Mouse (Mus musculus) A20 (cell line): ENCODE measurements around the gene Dpm3.
A peak's percentile ranks its signal among the peaks of the same experiment; 100 is the strongest.
"Not testable (repeated sequence)": the region's sequence is repeated elsewhere in the genome, so short reads cannot be mapped to it uniquely, and the experiment has no call there.

Experiments used
- DNase-seq: peaks from one replicate; pipeline ENCODE4 v3.0.0-alpha.2; 2011; ENCODE audit warnings: low read depth, low spot score

The Dpm3 gene

DNA sequence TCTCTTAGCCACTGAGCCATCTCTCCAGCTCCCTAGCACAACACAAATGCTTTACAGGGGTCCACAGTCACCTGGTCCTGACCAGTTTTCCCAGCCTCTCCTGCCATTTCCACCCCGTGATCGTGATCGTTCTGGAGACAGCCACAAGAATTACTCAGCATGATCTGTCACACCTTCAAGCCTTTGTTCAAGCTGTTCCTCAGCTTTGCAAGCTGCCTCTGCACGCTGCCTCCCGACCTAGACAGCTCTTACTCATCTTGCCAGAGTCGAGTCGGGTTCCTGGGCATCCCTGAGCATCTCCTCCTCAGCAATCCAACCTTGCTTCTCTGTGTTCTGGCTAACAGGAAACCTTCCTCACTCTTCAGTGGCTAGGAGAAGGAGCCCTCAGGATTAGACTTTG lies at the start of gene Dpm3:
Dpm3 (plus strand) TSS at position 283 of the 400 bp plus-strand sequence.
- no peak for DNase-seq

DNA sequence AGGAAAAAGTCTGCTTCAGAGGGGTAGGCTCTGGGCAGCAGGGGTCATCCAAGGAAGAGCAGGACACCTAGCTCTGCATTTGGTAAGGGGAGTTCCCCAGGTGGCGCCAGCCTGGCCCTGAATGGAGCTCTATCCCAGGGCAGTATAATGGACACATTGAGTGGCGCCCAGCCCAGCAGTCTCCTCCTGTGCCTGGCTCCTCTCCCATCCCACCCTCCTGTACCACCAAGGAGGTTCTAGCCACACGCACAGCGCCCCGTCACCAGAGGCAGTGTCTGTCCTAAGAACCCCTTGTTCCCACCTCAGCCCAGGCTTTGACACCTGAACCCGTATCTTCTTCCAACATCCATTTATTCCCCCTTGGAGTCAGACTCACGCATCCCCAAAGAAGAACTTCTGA lies 49.4 kb upstream of the Dpm3 start:
- DNase-seq = no peak

DNA sequence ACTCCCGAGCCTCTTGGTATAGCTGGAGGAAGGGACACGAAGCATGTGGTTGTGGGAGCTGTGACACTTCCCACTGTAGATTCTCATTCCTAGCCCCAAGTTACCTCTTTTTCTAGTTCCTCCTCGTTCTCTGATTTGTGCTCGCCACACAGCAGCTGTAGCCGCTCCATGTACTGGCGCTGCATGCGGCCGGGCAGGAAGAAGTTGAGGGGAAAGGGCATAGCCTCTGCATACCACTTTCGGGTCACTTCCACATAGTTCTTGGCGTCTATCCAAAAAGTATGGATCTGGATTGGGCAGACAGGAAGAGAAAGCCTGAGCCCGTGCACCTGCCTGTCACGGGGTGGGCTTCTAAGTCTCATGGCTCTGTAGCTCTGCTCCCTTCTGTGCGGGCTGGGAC lies 49.0 kb upstream of the Dpm3 start:
- DNase-seq = no peak

DNA sequence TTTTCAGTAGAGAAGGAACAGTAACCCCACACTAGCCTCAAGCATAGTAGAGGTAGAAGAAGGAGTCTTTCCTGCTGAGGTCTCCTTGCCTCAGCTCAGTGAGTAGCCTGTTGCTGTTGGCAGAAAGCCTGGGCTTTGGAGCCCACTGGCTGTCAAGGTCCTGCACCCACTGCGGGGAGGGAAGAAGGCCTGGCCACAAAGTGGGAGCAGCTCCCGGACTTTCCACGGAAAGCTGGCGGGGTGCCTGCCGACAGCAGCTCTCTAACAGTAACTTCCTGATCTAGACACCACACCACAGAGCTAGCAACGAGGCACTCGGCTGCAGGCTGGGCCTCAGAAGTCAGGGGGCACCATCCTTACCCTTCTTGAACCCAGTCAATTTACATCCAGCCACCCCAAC lies 48.4 kb upstream of the Dpm3 start:
- no peak for DNase-seq

DNA sequence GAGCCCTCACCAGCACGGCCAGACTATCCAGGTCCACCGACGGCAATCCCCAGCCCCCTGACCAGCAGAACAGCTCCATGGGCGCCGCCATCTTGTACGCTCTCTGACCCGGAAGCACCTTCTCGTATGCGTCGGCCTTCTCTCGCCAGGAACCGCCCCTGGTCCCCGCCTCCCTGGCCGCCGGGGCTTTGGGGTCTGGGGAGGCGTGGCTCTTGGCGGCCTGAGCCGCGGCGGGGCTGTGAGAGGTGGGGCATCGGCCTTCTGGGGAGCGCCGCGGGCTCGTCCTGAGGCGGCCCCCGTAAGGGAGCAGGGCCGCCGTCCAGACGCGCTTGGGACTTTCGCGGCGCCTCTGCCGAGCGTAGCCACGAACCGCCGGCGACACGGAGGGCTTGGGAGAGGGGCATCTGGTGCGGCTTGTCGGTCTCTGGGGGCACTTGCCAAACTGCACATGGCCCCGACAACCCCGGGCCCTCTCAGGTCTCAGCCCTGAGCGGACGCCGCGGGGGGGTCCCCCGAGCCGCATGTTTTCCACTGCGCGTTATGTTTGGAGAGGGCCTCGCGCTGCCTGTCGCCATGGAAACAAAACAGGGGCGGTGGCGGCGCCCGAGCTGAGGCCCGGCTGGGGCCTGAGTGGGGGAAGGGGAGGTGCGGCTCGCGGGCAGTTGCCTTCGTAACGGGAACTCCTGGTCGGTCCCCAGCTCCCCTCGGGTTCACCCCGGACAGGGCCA lies 45.2 kb upstream of the Dpm3 start:
- peak; percentile 95 for DNase-seq

DNA sequence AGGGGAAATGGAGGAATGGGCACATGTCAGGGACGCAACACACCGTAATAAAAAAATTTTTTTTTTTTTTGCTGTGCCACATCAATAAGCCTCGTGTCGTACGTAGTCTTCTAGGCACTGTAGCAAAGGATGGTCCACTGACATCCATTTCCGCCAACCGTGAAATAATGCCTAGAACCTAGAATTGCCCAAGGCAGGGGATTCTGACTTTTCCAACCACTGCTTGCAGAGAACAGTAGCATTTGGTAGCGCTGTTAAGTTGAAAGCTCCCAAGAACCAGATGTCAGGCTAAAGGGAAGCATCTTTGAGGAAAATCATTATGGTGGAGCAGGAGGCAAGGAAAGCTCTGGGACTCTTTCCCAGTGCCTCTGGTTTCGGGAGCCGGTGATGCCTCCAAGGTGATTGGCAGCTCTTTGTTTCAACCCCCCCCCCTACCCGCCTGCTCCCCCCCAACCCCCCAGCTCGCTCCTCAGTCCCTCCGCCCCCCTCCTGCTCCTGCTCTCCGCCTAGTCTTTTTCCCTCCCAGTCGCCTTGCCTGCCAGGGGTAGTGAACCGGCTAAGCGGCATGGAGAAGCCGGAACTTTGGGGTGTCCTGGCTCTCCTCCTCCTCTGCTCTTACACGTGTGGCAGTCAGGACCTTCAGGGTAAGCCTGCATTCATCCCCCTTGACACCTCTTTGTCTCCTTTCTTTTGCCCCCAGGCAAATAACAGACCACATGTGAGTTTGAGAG lies 44.3 kb upstream of the Dpm3 start, which contains the start of gene Thbs3:
Thbs3 (plus strand) TSS at position 500 of the 731 bp plus-strand sequence.
- no peak for DNase-seq

DNA sequence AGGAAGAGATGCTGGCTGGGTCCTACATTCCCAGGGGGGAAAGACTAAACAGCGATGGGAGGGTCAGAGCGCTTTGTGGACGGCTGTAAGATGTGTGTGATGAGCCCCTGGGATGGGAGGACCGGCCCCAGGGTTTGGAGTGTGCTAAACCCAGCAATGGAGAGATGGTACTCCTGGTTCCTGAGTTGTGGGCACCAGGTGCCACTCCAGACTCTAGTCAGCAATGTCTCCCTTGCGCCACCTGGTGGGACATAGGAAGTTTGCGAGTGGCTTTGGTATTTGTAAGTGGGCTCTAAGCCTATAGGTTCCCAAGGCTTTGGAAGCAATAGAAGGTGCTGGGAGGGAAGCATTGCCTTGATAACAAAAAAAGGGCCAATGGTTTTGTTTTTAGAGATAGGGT lies 43.3 kb upstream of the Dpm3 start:
- peak; percentile 84 for DNase-seq

DNA sequence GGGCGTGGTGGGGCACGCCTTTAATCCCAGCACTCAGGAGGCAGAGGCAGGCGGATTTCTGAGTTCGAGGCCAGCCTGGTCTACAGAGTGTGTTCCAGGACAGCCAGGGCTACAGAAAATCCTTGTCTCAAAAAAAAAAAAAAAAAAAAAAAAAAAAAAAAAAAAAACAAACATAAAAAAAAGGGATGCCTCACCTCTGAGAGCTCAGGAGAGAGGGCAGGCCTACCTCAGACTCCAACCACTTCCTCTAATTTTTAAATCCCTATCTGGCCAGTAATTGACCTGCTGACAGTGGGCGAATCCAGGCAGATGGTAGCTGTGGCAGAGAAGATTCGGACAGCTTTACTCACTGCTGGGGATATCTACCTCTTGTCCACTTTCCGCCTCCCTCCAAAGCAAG lies 42.8 kb upstream of the Dpm3 start:
- not testable (repeated sequence) for DNase-seq

DNA sequence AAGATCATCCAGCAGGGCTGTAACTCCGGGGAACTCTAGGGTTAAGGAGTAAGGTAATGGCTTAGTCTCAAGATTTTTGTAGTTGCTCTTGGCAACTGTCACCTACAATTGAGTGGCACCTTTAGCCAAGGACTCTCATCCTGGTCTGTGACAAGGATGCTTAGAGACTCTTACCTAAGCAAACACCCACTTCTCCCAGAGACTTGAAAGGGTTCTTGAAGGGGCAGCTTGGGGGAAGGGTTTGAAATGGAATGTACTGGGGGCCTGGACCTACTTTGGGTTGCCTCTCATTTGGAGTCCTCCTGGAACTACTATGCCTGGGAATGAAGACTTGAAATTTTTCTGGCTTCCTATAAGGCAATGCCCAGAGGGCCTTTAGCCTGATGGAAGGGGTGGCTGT lies 40.9 kb upstream of the Dpm3 start:
- no peak for DNase-seq

DNA sequence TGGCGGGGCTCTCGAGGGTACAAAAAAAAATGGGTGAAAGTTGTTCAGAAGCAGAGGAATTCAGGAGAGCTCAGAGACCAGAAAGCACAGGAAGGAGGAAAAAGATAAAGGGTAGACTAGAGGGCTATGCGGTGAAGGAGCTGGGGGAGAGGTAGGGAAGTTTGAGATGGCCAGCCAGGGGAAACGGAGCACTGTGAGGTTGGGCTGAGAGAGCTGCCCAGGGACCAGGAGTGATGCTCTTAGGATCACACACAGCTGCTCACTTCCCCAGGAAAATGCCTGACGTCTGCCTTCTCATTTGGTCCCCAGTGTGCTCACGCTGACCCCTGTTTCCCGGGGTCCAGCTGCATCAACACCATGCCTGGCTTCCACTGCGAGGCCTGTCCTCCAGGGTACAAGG lies 39.6 kb upstream of the Dpm3 start:
- no peak for DNase-seq

DNA sequence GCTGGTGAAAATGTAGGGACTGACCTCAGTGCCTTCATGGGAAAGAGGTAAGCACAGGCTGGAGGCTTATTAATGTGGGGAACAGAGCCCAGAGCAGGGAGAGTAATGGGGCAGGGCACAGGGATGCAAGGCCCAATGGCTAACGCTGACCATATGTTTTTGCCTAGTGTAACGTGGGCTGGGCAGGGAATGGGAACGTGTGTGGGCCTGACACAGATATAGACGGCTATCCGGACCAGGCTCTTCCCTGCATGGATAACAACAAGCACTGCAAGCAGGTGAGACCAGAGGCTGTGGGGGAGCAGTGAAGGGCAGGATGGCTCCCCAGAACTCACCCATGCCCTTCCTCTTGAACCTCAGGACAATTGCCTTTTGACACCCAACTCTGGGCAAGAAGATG lies 38.0 kb upstream of the Dpm3 start:
- DNase-seq = no peak

DNA sequence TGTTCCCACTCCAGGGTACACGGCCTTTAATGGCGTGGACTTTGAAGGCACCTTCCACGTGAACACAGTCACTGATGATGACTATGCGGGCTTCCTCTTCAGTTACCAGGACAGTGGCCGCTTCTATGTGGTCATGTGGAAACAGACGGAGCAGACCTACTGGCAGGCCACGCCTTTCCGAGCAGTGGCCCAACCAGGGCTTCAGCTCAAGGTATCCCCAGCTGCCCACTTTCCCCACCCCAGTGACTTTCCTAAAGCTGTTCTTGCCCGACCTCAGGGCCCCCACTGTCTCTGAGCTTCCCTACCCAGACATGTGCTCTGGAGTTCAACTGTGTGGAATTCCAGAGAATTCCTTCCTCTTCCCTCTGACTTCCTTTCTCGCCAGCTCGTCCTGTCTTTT lies 34.4 kb upstream of the Dpm3 start:
- DNase-seq = no peak

DNA sequence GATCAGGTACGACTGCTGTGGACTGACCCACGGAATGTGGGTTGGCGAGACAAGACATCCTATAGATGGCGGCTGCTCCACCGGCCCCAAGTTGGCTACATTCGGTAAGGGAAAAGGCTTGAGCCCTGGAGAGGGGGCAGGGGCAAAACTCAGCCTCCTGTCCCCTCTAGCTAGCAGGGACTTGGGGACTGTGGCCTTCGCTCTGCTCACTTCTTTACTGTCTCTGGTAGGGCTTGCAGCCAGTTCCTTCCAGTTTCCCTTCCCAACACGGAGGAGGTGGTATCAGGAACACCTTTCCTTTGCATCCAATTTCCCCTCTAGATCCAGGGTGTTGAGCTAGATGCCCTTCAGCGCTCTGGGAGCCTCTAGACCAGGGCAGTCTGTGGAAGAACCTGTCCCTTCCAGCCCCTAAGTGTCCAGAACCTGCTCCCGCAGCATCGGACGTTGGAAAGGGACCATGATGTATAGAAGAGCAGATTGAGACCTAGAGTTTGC lies 33.8 kb upstream of the Dpm3 start:
- no peak for DNase-seq

DNA sequence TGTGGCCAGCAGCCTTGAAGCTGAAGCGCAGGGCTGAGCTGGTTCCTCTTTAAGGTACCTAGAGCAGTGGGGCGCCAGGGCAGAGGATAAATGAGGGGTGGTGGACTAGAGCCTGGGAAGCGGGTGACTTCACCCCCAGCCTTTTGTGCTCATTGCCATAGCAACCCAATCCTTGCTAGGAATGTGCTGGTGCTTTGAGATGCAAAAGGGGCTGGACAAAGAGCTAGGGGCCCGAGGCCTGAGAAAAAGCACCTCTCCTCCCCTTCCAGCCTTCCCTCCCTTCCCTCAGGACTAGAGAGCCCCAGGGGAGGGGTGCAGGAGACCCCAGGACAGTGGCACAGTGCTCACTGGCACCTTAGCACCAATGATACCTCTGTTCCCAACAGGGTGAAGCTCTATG lies 33.2 kb upstream of the Dpm3 start:
- DNase-seq = no peak

DNA sequence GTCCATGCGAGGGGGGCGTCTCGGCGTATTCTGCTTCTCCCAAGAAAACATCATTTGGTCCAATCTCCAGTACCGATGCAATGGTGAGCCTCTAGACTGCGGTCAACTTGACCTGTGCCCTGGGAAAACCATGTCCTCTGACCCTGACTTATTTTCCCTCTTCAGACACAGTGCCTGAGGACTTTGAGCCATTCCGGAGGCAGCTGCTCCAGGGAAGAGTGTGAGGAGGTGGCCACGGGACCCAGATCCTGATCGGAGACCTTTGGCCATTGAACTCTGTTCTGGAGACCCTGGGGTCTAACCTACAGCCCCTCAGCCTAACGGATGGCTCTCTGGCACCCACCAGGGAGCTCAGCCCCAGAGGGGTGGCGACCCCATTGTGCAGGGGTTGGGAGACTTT lies 32.8 kb upstream of the Dpm3 start:
- DNase-seq = no peak

DNA sequence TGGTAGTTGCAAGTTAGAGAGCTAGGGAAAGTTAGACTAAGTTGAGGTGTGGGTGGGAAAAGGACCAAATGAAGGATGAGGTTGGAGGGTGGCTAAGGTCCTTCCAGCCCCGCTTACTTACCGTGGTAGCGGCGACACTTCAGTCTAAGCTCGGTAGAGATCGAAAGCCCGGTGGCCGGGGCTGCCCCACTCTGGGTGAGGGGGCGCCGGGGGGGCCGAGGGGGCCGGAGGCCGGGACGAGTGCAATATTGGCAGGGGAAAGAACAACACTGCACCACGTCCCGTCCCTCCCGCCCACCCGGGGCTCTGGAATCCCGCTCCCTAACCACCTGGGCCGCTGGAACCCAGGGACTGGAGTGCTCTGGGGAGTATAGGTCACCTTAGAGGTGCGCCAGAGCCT lies 32.3 kb upstream of the Dpm3 start, which contains the start of gene Mtx1:
Mtx1 (minus strand) TSS at position 189 of the 400 bp plus-strand sequence.
- no peak for DNase-seq

DNA sequence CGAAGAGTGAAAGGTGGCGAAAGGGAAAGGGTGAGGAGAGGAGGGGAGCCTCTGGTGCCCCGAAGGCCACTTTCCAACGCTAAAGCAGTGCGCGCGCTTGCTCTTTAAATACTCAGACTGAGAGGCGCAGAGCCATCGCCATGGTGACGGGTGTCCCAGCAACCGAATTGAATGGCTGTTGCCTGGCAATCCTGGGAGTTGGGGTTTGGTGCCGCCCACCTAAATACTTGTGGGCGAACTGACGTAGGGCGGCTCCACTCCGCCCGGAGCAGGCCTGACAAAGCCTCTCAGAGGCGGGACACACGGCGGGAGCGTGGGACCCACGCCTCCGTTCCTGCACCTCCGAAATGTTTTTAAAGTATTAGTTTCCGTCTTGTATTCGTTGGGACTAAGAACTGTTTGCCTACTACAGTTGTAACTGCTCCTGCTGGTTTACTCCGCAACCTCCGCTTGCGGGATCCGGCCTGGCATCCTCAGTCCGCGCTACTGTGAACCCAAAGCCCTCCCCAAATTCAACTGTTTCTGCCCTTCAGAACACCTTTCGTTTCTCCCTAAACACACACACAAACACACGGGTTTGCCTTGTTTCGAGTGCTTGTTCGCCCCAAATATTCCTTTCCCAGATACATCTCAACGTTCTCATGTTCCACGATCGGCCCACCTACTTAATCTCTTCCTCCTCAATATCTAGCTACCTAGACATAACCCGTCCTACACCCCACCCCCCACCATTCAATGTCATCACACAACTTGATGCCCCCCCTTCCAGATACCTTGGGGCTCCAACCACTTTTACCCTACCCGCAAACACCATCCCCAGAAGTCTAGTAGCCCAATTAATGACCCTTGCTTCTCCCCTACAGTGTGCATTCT lies 31.6 kb upstream of the Dpm3 start:
- no peak for DNase-seq

DNA sequence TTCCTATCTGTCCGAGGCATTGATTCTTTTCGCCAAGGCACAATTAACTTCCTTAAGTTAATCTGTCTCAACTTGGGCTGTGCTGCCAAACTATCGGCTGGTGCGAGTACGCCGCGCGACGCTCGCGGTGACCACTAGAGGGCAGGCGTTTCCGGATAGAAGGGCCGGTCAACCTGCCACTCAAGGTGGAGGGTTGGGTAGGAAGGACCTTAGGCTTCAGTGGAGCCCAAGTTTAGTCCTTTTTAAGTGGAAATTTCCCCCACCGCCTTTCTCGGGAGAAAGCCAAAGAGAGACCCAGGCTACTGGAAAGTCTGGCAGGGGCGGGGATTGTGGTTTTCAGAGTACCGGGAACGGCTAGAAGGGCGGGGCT lies 31.0 kb upstream of the Dpm3 start:
- DNase-seq = peak; percentile 87

DNA sequence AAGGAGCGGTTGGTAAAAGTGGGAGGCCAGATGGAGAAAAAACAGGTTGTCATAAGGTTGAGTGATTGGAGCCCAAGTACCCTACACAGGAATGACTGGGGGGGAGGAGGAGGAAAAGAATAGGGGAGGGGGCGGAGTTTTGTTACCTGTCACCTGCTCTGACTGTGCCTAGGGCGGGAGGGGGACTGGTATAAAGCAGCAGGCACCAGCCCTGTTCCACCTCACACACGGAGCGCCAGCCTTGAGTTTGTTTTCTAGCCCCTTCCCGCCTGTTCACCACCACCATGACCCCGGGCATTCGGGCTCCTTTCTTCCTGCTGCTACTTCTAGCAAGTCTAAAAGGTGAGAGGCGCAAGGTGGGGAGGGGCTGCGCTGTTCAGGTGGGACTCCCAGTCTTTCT lies 30.3 kb upstream of the Dpm3 start, which contains the start of gene Muc1:
Muc1 (plus strand) TSS at position 222 of the 400 bp plus-strand sequence.
- no peak for DNase-seq

DNA sequence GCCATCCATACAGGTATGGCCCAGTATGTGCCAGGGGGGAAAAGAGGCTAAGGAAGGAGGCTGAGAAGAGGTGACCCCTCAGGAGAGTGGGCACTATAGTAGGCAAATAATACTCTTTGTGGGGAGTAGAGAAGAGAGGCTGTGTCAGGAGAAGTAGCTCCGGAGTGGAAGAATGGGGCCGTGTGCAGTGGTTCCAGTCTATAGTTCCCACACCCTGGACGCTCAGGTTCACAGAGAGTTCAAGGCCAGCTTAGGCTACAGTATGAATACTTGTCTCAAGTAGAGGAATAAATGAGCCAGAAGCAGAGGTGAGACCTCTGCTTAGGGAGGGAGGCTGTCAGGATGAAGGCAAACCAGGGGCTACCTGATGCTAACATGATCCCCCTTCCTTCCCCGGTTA lies 29.9 kb upstream of the Dpm3 start:
- DNase-seq = no peak

DNA sequence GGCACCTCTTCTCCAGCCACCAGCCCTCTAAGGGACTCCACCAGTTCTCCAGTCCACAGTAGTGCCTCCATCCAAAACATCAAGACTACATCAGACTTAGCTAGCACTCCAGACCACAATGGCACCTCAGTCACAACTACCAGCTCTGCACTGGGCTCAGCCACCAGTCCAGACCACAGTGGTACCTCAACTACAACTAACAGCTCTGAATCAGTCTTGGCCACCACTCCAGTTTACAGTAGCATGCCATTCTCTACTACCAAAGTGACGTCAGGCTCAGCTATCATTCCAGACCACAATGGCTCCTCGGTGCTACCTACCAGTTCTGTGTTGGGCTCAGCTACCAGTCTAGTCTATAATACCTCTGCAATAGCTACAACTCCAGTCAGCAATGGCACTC lies 28.6 kb upstream of the Dpm3 start:
- no peak for DNase-seq

DNA sequence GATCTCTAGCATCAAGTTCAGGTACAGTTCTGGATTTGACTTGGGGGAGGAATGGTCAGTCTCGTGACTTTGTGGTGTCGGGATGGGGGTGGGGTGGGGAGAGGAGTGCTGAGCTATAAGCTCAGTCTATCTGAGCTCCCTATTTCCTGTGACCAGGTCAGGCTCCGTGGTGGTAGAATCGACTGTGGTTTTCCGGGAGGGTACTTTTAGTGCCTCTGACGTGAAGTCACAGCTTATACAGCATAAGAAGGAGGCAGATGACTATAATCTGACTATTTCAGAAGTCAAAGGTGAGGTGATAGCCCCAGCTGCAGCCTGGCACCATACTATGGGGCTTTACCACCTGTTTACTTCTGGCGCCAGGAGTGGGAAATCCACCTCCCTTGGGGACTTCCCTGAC lies 27.8 kb upstream of the Dpm3 start:
- no peak for DNase-seq
